Mouse (Mus musculus): ENCODE measurements at regions not wholly inside any gene's neighbourhood (a gene's known extent, or its start where the extent isn't known, plus 50 kb on each side); places are given as distances from the start of the nearest gene placed in this dataset.
A peak's percentile ranks its signal among the peaks of the same experiment; 100 is the strongest.

DNA sequence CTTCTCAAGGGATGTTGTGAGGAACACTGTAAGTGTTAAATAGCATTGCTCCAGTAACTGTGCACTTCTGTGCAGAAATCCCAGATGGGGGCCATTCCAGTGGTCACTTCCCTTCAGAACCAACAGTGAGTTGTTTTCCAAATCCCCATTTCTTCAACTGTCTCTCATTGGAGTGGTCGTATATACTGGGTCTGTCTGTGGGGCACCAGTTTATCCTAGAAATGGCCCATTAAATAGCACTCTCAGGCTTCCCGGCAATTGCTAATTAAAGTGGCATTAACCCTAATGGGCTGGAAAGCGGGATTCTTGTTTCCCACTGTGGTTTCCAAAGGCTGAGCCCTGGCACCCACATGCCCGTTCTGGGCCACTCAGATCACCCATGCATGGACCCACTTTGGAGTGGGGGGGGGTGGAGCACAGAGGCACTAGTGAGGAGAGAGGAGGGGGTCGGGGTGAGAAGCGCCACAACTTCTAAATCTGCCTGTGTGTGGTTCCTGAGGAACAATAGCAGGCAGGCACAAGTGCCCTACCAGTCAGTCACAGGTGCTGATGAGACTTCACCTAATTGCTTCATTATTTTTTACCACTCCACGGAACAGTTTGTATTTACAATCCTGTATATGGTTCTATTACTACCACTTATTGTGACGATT is 78.1 kb downstream of the Fam204a start:
- peak; percentile 10 to 20 for DNase-seq

DNA sequence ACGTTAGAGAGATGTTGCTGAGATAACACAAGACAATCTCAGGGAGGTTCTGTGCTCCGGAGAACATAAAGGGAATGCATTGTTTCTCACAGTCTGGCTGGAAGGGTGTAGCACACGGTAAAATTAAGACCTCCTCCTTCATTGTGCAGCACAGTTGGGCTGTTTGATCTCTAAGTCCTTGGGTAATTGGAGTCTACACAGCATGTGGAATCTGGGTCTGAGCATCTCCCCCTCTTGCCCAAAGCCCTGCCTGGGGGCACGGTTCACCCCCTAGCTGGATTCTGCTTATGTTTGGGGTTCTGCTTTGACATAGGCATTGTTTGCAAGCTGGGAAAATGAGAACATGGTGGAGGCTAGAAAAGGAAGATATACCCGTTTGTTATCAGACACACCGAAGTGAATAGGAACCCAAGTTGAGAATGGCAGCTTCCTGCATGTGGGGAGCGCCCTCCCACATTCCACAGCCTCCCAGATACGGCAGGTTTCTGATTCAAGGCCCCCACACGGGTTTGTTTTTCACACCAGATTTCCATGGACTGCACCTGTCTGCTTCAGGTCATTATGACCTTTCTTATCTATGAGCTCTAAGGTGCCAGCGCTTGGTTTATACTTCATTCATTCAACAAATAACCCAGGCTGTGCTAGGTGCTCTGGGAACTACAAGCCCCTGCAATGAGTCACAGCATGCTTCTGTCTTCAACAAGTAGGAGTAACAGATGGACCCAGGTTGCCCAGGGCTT is 79.9 kb downstream of the Fam204a start:
- no peak for DNase-seq

DNA sequence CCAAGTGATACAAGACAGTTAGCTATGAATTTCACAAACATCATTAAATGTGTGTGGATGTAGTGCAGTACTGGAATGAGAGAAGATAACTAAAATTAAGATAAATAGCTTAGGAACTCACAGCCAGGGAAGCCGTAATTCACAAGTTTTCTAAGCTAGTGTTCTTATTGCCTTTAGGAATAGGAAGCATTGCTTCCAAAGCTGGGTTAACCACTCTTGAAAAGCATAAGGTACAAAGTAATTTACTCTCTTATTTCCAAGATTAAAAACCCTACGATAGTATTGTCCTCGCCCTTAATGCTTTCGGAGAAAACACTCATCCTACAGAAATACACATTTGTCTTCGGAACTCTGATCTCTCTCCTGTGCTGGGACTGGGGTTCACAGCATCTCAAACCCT is 81.3 kb downstream of the Fam204a start:
- no peak for DNase-seq

DNA sequence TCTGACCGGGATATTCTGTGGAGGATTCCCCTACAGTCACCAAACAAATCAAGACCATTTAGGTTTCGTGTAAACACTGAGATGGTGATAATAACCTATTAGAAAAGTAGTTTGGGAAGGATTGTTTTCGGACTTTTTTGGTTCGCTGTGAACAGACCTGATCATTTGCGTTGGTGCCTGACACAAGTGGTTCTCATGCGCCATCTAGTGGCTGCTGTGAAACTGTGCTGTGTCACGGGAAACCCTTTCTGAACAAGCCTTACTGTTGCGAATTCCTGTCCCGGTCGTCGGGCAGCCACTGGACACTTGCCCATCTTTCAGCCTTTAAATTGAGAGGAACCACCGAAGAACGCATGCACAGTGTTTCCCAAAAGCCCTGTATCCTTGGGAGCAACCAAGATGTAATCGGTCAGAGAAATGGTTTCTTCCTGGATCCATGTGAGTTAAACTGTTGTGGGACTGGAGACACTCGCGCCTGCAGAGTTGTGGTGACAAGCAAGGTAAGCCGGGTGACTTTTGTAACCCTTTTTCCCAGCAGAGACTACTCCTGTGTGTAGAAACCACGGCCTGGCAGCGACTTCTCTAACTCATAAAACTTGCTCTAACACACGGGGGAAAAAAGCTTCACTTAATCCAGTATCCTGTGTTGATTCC is 82.0 kb downstream of the Fam204a start:
- DNase-seq = peak; percentile 79 to 90

DNA sequence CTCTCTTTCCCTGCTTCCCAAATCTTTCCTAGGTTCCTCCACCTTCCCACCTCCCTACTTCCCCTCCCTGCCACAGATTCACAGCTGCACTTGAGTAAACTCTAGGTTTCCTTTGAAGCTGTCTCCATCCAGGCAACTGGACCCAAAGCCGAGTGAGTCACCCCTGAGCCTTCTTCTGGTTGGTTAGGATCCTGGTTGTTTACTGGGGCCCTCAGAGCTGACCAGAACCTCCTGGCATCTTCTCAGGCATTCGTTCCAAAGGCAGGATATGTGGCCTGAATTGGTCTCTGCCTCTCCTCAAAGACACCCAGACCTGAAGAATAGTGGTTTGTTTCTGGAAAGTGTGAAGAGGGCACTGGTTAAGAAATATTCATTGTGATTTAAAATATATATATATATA is 87.6 kb downstream of the Fam204a start:
- no peak for DNase-seq

DNA sequence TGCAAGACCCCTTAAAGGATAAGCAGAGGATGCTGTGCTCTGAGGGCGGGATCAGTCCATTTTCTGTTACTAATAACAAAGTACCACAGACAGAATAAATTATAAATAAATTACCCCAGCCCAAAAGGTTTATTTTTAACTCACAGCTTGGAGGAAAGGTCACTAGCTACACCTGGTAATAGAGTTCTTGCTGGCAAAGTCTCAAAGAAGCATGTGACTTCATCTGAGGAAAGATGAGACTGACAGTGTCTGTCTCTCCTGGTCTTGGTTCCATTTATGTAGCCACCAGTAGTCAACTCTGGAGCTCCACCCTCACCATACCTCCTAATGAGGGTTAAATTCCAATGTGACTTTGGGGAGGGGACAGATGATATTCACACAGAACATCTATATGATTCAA is 90.0 kb downstream of the Fam204a start:
- DNase-seq = peak; percentile 40 to 78

DNA sequence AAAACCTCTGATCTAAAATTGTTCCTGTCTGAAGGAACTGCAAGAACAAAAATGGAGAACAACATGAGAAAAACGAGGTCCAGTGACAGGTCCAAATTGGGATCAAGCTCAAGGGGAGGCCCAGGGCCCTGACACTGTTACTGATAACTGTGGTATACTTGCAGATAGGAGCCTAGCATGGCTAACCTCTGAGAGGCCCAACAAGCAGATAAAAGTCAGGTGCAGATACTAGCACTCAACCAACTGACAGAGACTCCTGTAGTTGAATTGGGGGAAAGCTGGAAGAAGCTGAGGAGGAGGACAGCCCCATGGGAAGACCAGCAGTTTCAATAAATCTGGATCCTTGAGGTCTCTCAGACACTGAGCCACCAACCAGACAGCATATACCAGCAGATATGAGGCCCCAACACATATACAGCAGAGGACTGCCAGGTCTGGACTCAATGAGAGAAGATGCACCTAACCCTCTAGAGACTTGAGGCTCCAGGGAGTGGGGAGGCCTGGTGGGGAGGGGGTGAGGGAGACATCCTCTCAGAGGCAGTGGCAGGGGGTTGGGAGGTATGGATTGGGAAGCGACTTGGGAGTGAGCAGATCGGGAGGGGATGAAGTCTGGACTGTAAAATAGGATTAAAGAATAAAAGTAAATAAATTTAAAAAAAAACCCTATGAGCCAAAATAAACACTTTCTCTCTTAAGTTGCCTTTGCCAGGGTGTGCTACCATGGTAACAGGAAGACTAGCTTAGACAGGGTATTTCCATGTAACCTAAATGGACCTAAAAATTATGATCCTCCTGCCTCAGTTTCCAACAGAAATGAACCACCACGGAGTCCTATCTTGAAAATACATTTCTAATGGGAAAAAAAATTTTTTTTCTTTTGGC is 91.8 kb downstream of the Fam204a start:
- DNase-seq = no peak

DNA sequence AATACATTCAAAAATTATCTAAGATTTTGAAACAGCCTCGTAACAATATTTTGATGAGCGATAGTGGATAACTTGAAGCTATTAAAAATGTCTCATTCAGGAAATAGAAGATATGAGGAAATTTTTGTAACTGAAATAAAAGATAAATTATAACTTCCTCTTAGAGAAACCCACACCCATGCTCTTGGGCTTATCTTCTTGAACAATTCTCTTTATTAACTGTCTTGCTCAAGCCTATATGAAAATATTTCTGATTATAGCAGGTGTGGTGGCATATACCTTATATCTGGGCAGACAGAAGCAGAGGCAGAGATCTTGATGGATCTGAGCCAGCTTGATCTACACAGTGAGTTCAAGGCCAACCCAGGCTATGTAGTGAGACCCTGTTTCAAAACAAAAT is 96.9 kb downstream of the Fam204a start:
- no peak for DNase-seq

DNA sequence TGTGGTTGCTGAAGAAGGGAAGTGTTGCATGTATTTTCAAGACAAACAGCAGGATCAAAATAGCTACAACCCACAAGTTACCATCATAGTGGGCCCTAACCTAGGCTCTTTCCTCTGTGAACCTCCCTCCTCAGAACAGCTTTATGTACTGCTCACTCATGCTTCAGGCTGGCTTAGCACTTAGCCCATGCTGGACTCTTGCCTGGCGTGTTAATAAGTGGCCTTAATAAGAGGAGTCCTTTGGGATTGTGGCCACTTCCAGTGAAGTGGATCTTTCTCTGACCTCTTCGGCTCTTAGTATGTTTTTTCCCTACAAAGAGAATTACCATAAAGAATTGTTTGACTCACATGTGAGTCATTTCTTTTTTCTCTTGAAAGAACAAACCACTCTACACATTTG is 101.9 kb downstream of the Fam204a start:
- peak; percentile 72 to 73 for DNase-seq

DNA sequence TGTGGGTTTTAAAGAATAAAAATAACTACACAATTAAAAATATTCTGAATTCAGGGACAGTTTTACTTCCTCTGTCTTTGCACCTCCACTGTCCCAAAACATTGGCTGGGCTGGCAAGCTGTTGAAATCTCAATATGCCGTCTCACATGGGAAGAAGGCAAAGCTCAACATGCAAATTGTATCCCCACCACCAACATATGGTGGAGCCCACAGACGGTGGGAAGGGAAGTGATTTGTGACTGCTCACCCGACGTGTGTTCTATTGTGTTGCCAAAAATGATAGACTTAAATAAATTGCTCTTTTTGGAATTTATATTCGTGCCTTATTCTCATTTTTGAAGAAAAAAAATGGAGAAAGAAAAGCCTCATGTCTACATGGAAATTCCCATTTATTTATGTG is 105.6 kb downstream of the Fam204a start:
- DNase-seq = no peak

DNA sequence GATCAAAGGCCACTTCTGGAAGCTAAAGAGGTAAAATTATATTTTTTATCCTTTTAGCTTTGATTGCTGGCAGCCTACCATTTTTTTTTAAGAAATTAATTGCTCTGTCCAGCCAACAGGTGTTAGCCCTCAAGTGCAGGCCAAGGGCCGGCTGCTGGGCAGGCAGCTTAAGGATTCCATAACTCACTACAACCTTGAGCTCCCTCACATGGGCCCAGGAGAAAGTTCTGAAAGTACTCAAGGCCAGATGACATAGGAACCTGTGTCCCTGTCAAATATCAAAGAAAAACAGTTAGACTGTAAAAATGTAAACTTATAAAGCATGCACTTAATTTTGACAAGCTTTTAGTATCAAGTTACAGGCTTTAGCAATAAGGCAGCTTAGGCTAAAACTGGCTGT is 107.5 kb downstream of the Fam204a start:
- no peak for DNase-seq

DNA sequence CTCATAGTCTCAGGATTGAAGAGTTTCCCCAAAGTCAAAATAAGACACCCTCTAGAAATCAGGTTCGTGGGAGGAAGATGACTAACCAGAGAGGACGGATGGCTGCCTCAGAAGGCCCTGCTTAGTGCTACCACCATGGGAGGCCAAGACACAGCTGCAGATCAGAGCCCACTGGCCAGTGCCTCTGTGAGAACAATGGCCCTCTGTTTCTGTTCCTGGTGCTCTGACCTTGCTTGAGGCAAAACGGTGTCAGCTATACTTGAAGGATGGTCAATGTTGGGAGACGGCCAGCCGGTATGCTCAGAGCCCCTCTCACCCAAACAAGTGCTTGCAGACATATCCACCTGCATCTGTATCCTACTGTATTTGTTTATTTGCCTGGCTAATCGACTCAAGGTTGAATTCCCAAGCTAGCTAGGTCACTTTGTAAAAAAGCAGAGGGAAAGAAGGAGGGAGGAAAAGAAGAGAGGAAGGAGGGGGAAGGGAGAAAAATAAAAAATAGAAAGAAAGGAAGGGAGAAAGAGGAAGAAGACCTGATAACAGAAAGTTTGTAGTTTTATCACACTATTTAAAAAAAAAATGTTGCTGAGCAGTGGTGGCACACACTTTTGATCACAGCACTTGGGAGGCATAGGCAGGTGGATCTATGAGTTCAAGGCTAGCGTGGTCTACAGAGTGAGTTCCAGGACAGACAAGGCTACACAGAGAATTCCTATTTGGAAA is 112.7 kb downstream of the Fam204a start:
- DNase-seq = no peak

DNA sequence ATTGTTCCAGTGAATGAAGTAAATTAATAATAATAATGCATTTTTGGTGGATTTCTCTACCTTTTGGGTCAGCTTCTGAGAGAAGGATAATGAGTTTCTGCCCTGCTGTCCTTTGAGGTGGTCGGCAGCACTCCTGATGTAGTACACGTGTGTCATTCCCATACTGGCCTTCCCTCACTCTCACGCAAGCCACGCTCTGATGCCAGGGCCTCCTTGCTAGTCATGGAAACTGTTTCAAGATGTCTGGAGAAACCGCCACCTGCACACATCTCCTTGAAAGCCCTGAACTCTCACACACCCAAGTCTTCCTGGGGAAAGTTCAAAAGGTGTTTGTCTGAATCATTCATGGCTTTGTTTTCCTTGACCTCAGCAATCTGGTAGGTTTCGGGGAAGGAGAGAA is 116.2 kb downstream of the Fam204a start:
- no peak for DNase-seq

DNA sequence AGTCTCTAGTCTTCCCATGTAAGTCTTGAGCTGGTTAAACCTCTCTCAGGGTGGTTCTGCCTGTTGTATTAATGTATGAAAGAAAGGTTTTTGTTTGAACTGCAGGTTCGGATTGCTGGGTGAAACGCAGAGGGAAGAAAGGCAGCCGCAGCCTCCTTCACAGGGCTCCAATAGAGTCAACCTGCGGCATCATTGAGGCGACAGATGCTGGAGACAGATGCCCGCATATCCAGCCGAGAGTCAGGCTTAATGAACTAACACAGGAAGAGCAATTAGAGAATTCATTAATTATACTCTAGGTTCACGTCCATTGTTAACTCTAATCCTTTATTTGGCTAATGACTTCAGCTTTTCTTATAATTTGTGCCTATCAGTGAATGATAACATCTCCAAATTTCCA is 117.0 kb downstream of the Fam204a start:
- DNase-seq = no peak

DNA sequence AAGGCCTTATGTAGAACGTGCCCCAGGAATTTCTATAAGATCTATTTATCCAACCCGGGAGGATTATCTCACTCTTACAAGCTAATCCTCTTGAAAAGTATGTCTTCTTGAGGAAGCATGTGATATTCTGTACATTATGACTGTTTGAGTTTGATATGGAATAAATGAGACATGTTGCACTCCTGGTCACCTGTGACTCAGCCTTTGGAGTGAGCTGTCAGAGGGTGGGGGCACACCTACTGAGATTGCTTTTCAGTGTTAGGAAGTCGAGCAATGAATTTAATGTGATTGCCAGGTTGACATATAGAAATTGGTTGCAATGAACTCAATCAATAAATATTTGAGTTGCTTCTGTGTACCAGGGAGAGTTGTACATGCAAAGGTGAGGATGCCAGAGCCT is 128.6 kb downstream of the Fam204a start:
- no peak for DNase-seq

DNA sequence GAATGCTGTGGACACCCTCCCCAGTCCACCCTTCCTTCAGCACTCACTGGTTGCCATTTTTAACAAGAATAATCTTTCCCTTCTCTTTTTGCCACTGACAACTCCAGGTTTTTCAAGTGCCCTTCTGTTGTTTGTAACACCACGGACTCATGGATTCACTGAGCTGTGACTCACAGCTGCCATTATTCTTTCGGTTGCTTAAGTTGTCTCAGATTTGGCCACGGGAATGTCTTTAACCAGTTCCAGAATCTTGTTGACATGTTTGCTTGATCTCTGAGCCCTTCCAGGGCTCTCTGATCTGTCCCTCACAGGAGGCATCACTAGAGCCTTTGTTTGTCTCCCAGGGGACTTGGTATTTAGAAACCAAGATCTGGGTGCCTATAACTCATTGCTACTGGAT is 131.5 kb upstream of the Rab11fip2 start:
- no peak for DNase-seq

DNA sequence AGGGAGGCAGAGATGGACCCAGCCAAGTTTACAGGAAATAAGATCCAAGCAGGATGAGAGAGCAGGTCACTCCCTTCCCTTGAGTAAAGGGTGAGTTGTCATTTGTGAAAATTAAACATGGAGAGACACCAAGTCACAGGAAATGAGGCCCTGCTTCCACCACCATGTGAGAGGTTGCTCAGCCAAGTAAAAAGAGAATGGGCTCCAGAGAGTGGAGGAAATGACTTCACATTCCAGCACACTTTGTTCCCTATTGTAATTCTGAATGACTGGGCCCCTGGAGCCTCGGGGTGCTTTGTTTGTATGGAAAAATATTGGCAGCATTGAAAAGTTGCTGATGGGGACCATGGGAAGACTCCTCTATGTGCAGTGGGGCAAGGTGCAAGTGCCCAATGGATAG is 129.9 kb upstream of the Rab11fip2 start:
- peak in 1 of 2 experiments; percentile 1 for DNase-seq

DNA sequence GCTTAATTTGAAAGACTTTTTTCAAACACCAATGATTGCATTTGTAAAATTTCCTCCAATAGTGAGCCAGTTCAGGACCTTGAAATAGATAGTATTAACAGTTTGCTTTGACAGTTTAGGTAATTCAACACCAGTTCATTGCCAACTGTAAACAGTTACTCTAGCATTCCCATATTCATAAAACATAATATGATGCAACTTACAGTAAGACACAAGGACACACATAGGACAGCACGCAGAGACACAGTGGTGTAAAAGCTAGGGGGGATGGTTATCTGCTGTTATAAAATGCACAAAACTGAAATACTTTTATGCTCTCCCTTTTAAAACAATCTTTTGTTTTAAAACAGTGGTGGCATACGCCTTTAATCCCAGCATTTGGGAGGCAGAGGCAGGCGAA is 122.7 kb upstream of the Rab11fip2 start:
- no peak for DNase-seq

DNA sequence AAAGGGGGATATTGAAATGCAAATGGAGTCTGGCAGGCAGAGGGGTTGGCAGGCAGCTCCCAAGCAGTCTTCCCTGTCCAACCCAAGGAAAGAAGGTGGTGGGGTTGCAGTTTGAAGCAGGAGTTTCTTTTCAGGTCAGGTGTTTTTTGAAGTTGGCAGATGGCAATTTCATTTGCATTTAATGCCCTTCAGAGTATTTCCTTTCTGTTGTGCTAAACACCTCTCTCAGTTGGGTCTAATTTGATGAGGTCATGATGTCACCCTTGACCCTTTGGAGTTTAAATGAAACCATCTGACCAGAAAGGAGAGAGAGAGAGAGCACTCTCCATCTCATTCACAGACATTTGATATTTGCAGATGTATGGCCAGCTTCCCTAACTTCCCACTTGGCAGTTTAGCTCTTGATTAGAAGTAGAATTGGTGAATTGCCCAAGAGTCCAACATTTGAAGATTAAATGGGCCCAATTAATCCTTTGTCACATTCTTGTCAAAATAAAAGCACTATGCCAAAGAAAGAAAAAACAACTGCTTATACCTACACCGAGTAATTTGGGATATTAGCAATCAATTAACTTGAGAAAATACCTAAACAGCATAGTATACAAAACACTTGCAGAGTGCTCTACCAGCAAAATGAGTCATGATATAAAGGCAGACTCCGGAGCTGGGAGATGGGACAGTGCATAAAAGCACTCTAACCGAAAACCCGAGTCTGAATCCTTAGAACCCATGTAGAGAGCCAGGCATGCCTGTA is 111.8 kb upstream of the Rab11fip2 start:
- no peak for DNase-seq

DNA sequence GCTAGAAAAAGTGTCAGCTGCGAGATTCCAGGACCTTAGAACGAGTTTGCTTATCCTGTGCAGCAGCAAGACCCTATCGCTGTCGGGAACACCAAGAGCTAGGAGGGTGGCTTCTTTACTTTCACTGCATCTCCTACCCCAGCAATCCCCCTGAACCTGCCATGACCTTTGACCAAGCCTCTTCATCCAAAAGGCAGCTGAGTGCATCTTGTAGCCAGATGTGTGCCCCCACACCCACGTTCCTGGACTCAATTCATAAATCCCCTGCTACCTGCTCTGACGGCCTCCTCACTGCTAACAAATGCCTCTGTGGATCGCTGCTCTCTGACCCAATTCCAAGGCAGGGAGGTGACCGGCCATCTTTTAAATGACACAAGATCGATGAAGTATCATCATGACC is 107.7 kb upstream of the Rab11fip2 start:
- no peak for DNase-seq

DNA sequence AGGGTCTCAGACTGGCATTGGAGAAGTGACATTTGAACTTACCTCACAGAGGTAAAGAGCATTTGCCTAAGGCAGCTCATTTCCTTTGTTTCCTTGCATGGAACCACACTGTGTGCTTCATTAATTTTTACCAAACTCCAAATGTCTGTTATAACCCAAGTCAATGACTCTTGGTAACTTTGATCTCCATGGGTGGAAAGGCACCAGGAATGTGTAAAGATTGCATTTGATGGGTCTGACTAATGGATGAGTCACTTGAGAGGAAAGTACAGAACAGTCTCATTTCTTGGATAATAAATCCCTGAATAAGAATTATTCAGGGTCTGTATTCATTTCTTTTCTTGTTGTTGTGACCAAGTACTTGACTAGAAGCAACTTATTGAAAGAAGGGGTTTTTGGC is 97.3 kb upstream of the Rab11fip2 start:
- no peak for DNase-seq

DNA sequence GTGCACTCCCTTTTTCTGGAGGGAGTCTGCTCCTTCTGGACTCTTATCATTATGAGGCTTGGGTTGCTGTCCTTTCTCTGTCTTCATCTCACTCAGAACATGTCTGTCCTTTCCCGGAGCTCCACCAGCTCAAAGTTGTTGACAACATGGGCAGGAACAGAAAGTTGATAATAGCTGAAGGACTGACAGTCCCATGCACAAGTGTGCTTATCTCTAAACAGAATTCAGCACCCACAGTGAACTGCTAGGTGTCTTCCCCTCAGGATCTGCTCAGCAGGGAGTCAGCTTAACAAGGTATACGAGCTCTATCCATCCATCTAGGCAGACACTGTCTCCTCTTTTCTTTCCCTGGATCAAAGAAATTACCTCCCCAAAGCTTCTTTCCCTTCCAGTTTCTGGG is 89.2 kb upstream of the Rab11fip2 start:
- DNase-seq = no peak

Data from kidney, postnatal 36 days (tissue).